Mouse (Mus musculus) E14TG2a.4 (cell line): ENCODE measurements around the gene Csgalnact2.

ENCODE experiments used
- CTCF ChIP-seq: conservative IDR thresholded peaks from 2 replicates; pipeline ENCODE4 v1.5.1; 2014; ENCODE audit warnings: low read length
- POU5F1 ChIP-seq: IDR thresholded peaks from 2 replicates; pipeline ENCODE4 v1.6.1; 2014; ENCODE audit warnings: low read length, borderline replicate concordance

DNA sequence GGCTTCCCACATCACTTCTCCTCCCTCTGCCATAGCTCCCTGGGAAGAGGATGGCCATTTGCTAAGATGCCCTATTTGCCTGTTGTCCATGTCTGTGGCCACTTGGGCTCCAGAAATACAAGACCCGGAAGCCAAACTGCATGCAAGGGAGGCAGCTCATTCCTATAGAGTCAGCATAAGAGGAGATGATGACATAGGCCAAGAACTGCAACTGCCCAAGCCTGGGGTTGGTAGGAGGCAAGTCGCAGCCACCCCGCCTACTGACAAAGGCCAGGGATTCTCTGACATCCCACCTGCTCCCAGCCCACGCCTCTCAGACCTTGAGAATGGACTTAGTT lies 68.0 kb downstream of the Csgalnact2 start:
- TF ChIP-seq CTCF: no peak
- no peak for TF ChIP-seq POU5F1
